Mouse (Mus musculus) intestine, embryonic 16.5 days (tissue): ENCODE results near the gene Speer1. TPM values are rescaled to one million over a fixed set of nuclear protein-coding genes. Genes with fewer than 3 reads are reported as not detected.
"Not testable (repeated sequence)": the region's sequence is repeated elsewhere in the genome, so short reads cannot be mapped to it uniquely, and the experiment has no call there.

ENCODE experiments used
- ATAC-seq: fragments of 200-750 bp; cut with Nextera tagmentation; 2 replicates; pipeline ENCODE4 v1.8.0; 2017; ENCODE audit warnings: moderate TSS enrichment, moderate library complexity
- H3K27ac ChIP-seq: fragments of 300-500 bp; sonication (generic); 2 replicates; pipeline ENCODE4 v1.5.1; 2014; ENCODE audit warnings: mild to moderate bottlenecking, low read length
- H3K27me3 ChIP-seq: fragments of 300-500 bp; sonication (generic); replicated peaks from 2 replicates; pipeline ENCODE4 v1.6.1; 2014; ENCODE audit warnings: low read length, control low read depth, mixed read lengths; ENCODE audit not compliant: control insufficient read depth, insufficient read depth
- H3K36me3 ChIP-seq: fragments of 300-500 bp; sonication (generic); 2 replicates; pipeline ENCODE4 v1.6.1; 2014; ENCODE audit warnings: low read length, control low read depth; ENCODE audit not compliant: control insufficient read depth, insufficient read depth
- H3K4me1 ChIP-seq: fragments of 300-500 bp; sonication (generic); 2 replicates; pipeline ENCODE4 v1.6.1; 2014; ENCODE audit warnings: low read length, control low read depth, mixed read lengths; ENCODE audit not compliant: control insufficient read depth, insufficient read depth
- H3K4me2 ChIP-seq: fragments of 300-500 bp; sonication (generic); 2 replicates; pipeline ENCODE4 v1.6.1; 2014; ENCODE audit warnings: low read depth, low read length, control low read depth
- H3K4me3 ChIP-seq: fragments of 300-500 bp; sonication (generic); 2 replicates; pipeline ENCODE4 v1.5.1; 2014; ENCODE audit warnings: mild to moderate bottlenecking, low read length
- H3K9ac ChIP-seq: fragments of 300-500 bp; sonication (generic); 2 replicates; pipeline ENCODE4 v1.6.1; 2014; ENCODE audit warnings: low read depth, low read length
- H3K9me3 ChIP-seq: fragments of 300-500 bp; sonication (generic); 2 replicates; pipeline ENCODE4 v1.6.1; 2016; ENCODE audit warnings: low read length, control low read depth; ENCODE audit not compliant: control insufficient read depth
- WGBS: fragments of 180-500 bp; shearing (Covaris S2); extraction: QIAGEN DNeasy Blood & Tissue Kit; methylation state at CpG from one replicate; pipeline ENCODE4 v1.1.7; 2014; 5-methylcytosine and 5-hydroxymethylcytosine counted together
- polyA plus RNA-seq: library from polyadenylated mRNA; unstranded; fragments of >200 nt; fragmentation: Nextera tagmentation; extraction: Ambion mirVana; gene quantifications from 2 replicates; pipeline ENCODE4 v1.2.1, GENCODE M21; 2015

Gene Speer1
- not detected in 2 replicates for polyA plus RNA-seq

- H3K9ac ChIP-seq, H3K36me3 ChIP-seq, H3K4me1 ChIP-seq, ATAC-seq, H3K27me3 ChIP-seq, H3K9me3 ChIP-seq, H3K4me3 ChIP-seq, H3K4me2 ChIP-seq, H3K27ac ChIP-seq: not testable (repeated sequence)
- WGBS = 56% methylated on average over 1 of the region's 4 CpGs
Observed at GRCm38 (mm10) chr5:11341216-11341615, at the start of gene Speer1. Speer1 (plus strand) TSS chr5:11341516.

Other genes starting within 250 kb of the Speer1 start
- not detected in 2 replicates for gene Gm8879, start 213.9 kb upstream of the Speer1 start, polyA plus RNA-seq
- not detected in 2 replicates for gene Gm5861, start 158.4 kb upstream of the Speer1 start, polyA plus RNA-seq
- gene Gm8890, start 85.5 kb upstream of the Speer1 start, polyA plus RNA-seq = not detected in 2 replicates
- not detected in 2 replicates for gene Gm8897, start 74.9 kb downstream of the Speer1 start, polyA plus RNA-seq
- gene Gm8906, start 161.2 kb downstream of the Speer1 start, polyA plus RNA-seq = not detected in 2 replicates